In the genomic region with DNA sequence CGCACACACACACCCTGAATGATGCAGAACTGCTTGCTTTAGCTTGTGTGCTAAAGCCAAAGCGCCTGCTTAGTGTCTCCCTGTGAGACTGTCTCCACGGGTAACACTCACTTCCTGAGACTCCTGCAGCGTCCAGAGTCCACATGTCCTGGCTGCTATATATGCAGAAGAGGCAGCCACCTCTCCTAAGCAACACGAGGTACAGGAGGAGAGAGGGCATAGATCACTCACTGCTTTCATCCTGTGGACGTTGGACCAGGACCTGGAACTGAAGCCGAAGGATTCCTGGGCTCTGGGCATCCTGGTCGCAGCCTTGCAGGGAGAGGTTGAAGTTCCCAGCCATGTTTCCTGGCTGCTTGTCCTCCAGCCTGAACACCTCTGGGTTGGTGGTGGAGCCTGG, we compare ENCODE assay signal across 23 mouse cellular contexts. TPM values are rescaled to one million over a fixed set of nuclear protein-coding genes. Genes with fewer than 3 reads are reported as not detected.
A peak's percentile ranks its signal among the peaks of the same experiment; 100 is the strongest.
DNase-seq lines count a peak whose midpoint lies in the region; ATAC-seq lines count a peak whose summit lies in the region.
"Had no signal": no experiment of that assay in that cellular context is flagged by ENCODE, and none has a peak within 500 bp of the region (broad histone marks: within the 10 kb centered on the region; RNA-seq: fewer than 3 reads in every experiment).

No protein-coding gene starts in this region.

- no peak overlapping the region for H3K4me2 ChIP-seq in forebrain, embryonic 15.5 days (replicated peaks)
- H3K4me2 ChIP-seq: hindbrain, embryonic 13.5 days; limb, embryonic 13.5 days; liver, embryonic 13.5 days; lung, embryonic 14.5 days had no signal

- DNase-seq in right cerebral cortex, postnatal 14 days = peak; percentile 23
- no peak for DNase-seq in right cerebral cortex, postnatal 4 days
- peak; percentile 89 for DNase-seq in kidney, adult 9 months
- DNase-seq in kidney, postnatal 25 days = peak; percentile 66 to 89
- DNase-seq in gastrocnemius, postnatal 4 days (ENCODE audit: low spot score in 2 of 2) = no peak
- no peak for DNase-seq in forebrain, embryonic 10.5 days (ENCODE audit: extremely low spot score, low spot score)
- DNase-seq: adrenal gland, postnatal 25 days; cerebellum, adult 8-10 months; forebrain, postnatal 0 days; gastrocnemius, postnatal 14 days; heart, adult 18-20 months; liver, embryonic 13.5 days; lung, embryonic 14.5 days; midbrain, embryonic 14.5 days had no signal

- H3K4me1 ChIP-seq in forebrain, embryonic 15.5 days = no peaks in the 10 kb centered on the region
- no peaks in the 10 kb centered on the region for H3K4me1 ChIP-seq in forebrain, embryonic 10.5 days
- H3K4me1 ChIP-seq: limb, embryonic 13.5 days; liver, embryonic 13.5 days had no signal

- H3K9me3 ChIP-seq in forebrain, embryonic 15.5 days = no peaks in the 10 kb centered on the region
- H3K9me3 ChIP-seq in forebrain, embryonic 10.5 days = no peaks in the 10 kb centered on the region
- H3K9me3 ChIP-seq: embryonic facial prominence, embryonic 10.5 days; hindbrain, embryonic 13.5 days; limb, embryonic 13.5 days; liver, embryonic 13.5 days had no signal

- no peak overlapping the region for H3K4me3 ChIP-seq in forebrain, embryonic 15.5 days
- no peak overlapping the region for H3K4me3 ChIP-seq in forebrain, embryonic 10.5 days
- H3K4me3 ChIP-seq: embryonic facial prominence, embryonic 10.5 days; hindbrain, embryonic 13.5 days; limb, embryonic 13.5 days; liver, embryonic 13.5 days had no signal

- H3K36me3 ChIP-seq in forebrain, embryonic 15.5 days = no peaks in the 10 kb centered on the region
- no peaks in the 10 kb centered on the region for H3K36me3 ChIP-seq in forebrain, embryonic 10.5 days (replicated peaks)
- H3K36me3 ChIP-seq: embryonic facial prominence, embryonic 10.5 days; hindbrain, embryonic 13.5 days; limb, embryonic 13.5 days; liver, embryonic 13.5 days had no signal

- H3K9ac ChIP-seq in forebrain, embryonic 15.5 days (replicated peaks) = no peak overlapping the region
- H3K9ac ChIP-seq: forebrain, postnatal 0 days; hindbrain, embryonic 13.5 days; limb, embryonic 13.5 days; liver, embryonic 13.5 days; lung, embryonic 14.5 days had no signal

- no peak for ATAC-seq in forebrain, embryonic 15.5 days (replicated peaks)
- ATAC-seq: forebrain, postnatal 0 days; inflammation-experienced regulatory T-cells, adult 6 months had no signal

- 83% methylated on average over 8 of the region's 8 CpGs for WGBS in forebrain, embryonic 15.5 days
- WGBS in forebrain, embryonic 10.5 days = 85% methylated on average over 8 of the region's 8 CpGs

- H3K27ac ChIP-seq in forebrain, embryonic 15.5 days (replicated peaks) = no peak overlapping the region
- no peak overlapping the region for H3K27ac ChIP-seq in forebrain, embryonic 10.5 days
- H3K27ac ChIP-seq: embryonic facial prominence, embryonic 10.5 days; hindbrain, embryonic 13.5 days; limb, embryonic 13.5 days; liver, embryonic 13.5 days had no signal

- H3K27me3 ChIP-seq in forebrain, embryonic 15.5 days = no peaks in the 10 kb centered on the region
- no peaks in the 10 kb centered on the region for H3K27me3 ChIP-seq in forebrain, embryonic 10.5 days (ENCODE audit: poor library complexity, severe bottlenecking)
- H3K27me3 ChIP-seq: hindbrain, embryonic 13.5 days; limb, embryonic 13.5 days; liver, embryonic 13.5 days had no signal

RNA-seq across cellular contexts. Expression of a gene that starts 32.5 kb away (rescaled TPM):
- total RNA-seq in gastrocnemius, postnatal 4 days (2021) = 100 to 1,000 TPM; 207 to 229 TPM
- 0.32 and 0.98 TPM in 2 replicates for polyA plus RNA-seq in forebrain, embryonic 15.5 days (2015; fragmentation: Nextera tagmentation; extraction: Ambion mirVana)
- 0.32 TPM in 1 of 2 replicates, not detected in the other for polyA plus RNA-seq in forebrain, embryonic 10.5 days (2016; fragmentation: Nextera tagmentation; extraction: Ambion mirVana)
- total RNA-seq: ES-E14; megakaryocyte-erythroid progenitor cell, adult 5-6 weeks had no signal
- polyA plus RNA-seq: embryonic facial prominence, embryonic 10.5 days; heart, embryonic 14.5 days; lung, embryonic 14.5 days; neural tube, embryonic 11.5 days had no signal

RNA-seq across cellular contexts. Expression of a gene that starts 32.6 kb away (rescaled TPM):
- total RNA-seq in gastrocnemius, postnatal 4 days (2021) = not detected
- polyA plus RNA-seq in forebrain, embryonic 15.5 days (2015; fragmentation: Nextera tagmentation; extraction: Ambion mirVana) = 0.09 TPM in 1 of 2 replicates, not detected in the other
- 1.8 TPM in 2 replicates for polyA plus RNA-seq in forebrain, embryonic 10.5 days (2016; fragmentation: Nextera tagmentation; extraction: Ambion mirVana)
- total RNA-seq: gastrocnemius, postnatal 14 days had no signal
- polyA plus RNA-seq: midbrain, embryonic 14.5 days had no signal

Comparison
In these comparisons a context has a peak if more than half of its experiments do, and no peak if none do; other contexts are left out.
1. DNase-seq: peak in right cerebral cortex, postnatal 14 days (single experiment), kidney, adult 9 months (single experiment) and kidney, postnatal 25 days (2 of 2); none in right cerebral cortex, postnatal 4 days (single experiment), gastrocnemius, postnatal 4 days (0 of 2) and forebrain, embryonic 10.5 days (single experiment).